Mouse (Mus musculus) spleen, adult 2 months (tissue): Measurements from ENCODE around the gene Sap30bp. TPM values are rescaled to one million over a fixed set of nuclear protein-coding genes. Genes with fewer than 3 reads are reported as not detected.

ENCODE experiments used
- DNase-seq, 2 experiments: peaks; one replicate each; pipeline versions ENCODE4 v3.0.0 to v3.0.0-alpha.2; 2012 to 2021; ENCODE audit warnings: low spot score in 2 of 2, low read depth in 1 of 2
- H3K27ac ChIP-seq: fragments of 200-500 bp; 2 replicates; pipeline ENCODE4 v1.5.1; 2012; ENCODE audit warnings: low read length, inconsistent platforms; ENCODE audit not compliant: insufficient read depth
- H3K27me3 ChIP-seq: fragments of 200-500 bp; 2 replicates; pipeline ENCODE4 v1.6.1; 2012; ENCODE audit warnings: mild to moderate bottlenecking, moderate library complexity, low read length, inconsistent platforms; ENCODE audit not compliant: control insufficient read depth, insufficient read depth
- H3K36me3 ChIP-seq: fragments of 200-500 bp; 2 replicates; pipeline ENCODE4 v1.6.1; 2012; ENCODE audit warnings: mild to moderate bottlenecking, low read length, inconsistent platforms; ENCODE audit not compliant: control insufficient read depth, insufficient read depth
- H3K4me1 ChIP-seq: fragments of 200-500 bp; 2 replicates; pipeline ENCODE4 v1.6.1; 2011; ENCODE audit warnings: inconsistent platforms; ENCODE audit not compliant: control insufficient read depth, insufficient read depth, insufficient read length
- H3K4me3 ChIP-seq: fragments of 200-500 bp; 2 replicates; pipeline ENCODE4 v1.5.1; 2011; ENCODE audit warnings: mild to moderate bottlenecking, inconsistent platforms; ENCODE audit not compliant: insufficient read depth, insufficient read length; ENCODE audit errors: extremely low read depth
- CTCF ChIP-seq: fragments of 200-500 bp; IDR thresholded peaks from 2 replicates; pipeline ENCODE4 v1.5.1; 2011; ENCODE audit warnings: mild to moderate bottlenecking, inconsistent platforms; ENCODE audit not compliant: insufficient read depth, insufficient read length, insufficient replicate concordance; ENCODE audit errors: extremely low read depth
- POLR2A ChIP-seq: fragments of 200-500 bp; IDR thresholded peaks from 2 replicates; pipeline ENCODE4 v1.6.1; 2011; ENCODE audit warnings: low read depth, low read length, inconsistent platforms
- WGBS: fragments of 180-500 bp; shearing (Covaris S2); methylation state at CpG from one replicate; pipeline ENCODE4 v1.1.7; 2018; 5-methylcytosine and 5-hydroxymethylcytosine counted together
- polyA plus RNA-seq: library from polyadenylated mRNA; depleted of rRNA; stranded (reverse); fragments of >200 nt; gene quantifications from 2 replicates; pipeline ENCODE4 v1.2.3, GENCODE M21; 2012; rRNA removed

Sap30bp gene
- polyA plus RNA-seq, 1 experiment, result 19.9 TPM

- WGBS, result 98% methylated on average over 8 of the region's 8 CpGs
- H3K4me3 ChIP-seq, result no peak overlapping the region
- TF ChIP-seq CTCF (no peak), POLR2A (no peak)
- H3K27me3 ChIP-seq, result no peaks in the 10 kb centered on the region
- no peak for DNase-seq
- H3K36me3 ChIP-seq, result peaks cover 3% of the 10 kb centered on the region; the same call in 1 of the 2 replicates
- no peak overlapping the region for H3K27ac ChIP-seq
- H3K4me1 ChIP-seq, result peaks cover 12% of the 10 kb centered on the region
These were observed 77.1 kb downstream of the Sap30bp start for GRCm38 (mm10) chr11:116010146-116010545.

DNA sequence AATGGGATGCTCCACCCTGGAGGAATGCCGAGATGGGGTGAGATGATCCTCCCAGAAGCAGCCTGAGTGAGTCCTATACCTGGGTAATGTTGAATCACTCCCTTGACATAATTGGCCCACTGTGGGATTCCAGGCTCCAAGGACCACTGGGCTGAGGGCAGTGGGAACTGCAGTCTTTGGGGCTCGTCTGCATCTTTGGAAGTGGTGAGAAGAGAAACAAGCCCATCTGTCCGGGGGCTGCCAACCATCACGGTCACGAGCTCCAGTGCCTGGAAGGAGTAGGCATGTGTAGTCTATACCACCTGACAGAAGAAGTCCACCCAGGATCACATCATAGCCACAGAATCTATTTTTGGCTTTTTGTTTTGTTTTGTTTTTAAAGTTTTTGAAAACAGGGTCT is 77.9 kb downstream of the Sap30bp start:
- Histone ChIP-seq H3K4me3 (no peak overlapping the region), H3K4me1 (peaks cover 7% of the 10 kb centered on the region), H3K27me3 (no peaks in the 10 kb centered on the region), H3K36me3 (peaks cover 3% of the 10 kb centered on the region; the same call in 1 of the 2 replicates), H3K27ac (no peak overlapping the region)
- TF ChIP-seq POLR2A (no peak), CTCF (no peak)
- no peak for DNase-seq
- 90% methylated on average over 5 of the region's 5 CpGs for WGBS

DNA sequence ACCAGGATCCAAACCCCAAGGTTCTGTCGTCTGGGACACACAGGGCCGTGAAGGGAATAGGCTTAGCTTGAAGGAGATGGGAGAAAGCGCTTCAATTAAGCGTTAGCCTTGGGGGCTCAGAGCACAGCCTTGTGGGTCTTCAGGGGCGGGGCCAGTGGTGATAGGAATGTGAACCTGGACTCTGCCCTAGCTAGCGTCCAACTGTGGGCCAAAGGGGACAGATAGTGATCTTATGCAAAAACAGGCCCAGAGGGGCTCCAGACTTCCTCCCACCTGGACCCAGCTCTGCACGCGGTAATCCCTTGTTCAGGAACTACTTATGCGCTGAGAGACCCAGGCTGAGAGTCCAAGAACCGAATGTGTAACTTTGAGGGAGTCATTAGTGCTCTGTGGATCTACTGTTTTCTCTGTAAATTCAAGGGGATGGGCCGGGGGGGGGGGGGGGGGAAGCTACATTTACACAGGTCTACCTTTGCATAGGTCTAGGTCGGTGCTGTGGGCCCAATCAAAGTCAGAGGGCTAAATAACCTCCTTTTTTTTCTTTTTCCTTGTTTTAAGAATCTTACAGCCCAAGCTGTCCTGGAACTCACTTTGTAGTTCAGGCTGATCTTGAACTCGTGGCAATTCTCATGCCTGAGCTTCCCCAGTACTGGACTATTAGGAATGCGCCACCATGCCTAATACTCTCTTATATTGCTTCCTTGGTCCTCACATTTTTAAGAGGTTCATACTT is 78.6 kb downstream of the Sap30bp start:
- TF ChIP-seq CTCF (no peak), POLR2A (no peak)
- 42% methylated on average over 14 of the region's 14 CpGs for WGBS
- H3K4me1 ChIP-seq, result peaks cover 7% of the 10 kb centered on the region
- no peak for DNase-seq
- H3K27me3 ChIP-seq, result no peaks in the 10 kb centered on the region
- peak overlapping the region; percentile 44; the same call in 1 of the 2 replicates for H3K27ac ChIP-seq
- peak overlapping the region; percentile 79; the same call in 1 of the 2 replicates for H3K4me3 ChIP-seq
- peaks cover 3% of the 10 kb centered on the region; the same call in 1 of the 2 replicates for H3K36me3 ChIP-seq

- peaks cover 7% of the 10 kb centered on the region for H3K4me1 ChIP-seq
- DNase-seq, result peak; percentile 71 to 88
- peak within 1 kb of the TSS; percentile 44 for H3K27ac ChIP-seq
- H3K36me3 ChIP-seq, result peaks cover 3% of the 10 kb centered on the region; the same call in 1 of the 2 replicates
- under 1% methylated on average over 55 of the region's 55 CpGs for WGBS
- peak within 1 kb of the TSS; percentile 79 for H3K4me3 ChIP-seq
- no peak for TF ChIP-seq CTCF
- peak; percentile 27; the same call in 1 of the 2 replicates for TF ChIP-seq POLR2A
- H3K27me3 ChIP-seq, result no peaks in the 10 kb centered on the region
These were observed 79.3 kb downstream of the Sap30bp start, which contains the start of gene Galk1 for GRCm38 (mm10) chr11:116012262-116012947. Galk1 (minus strand) TSS chr11:116012719.

DNA sequence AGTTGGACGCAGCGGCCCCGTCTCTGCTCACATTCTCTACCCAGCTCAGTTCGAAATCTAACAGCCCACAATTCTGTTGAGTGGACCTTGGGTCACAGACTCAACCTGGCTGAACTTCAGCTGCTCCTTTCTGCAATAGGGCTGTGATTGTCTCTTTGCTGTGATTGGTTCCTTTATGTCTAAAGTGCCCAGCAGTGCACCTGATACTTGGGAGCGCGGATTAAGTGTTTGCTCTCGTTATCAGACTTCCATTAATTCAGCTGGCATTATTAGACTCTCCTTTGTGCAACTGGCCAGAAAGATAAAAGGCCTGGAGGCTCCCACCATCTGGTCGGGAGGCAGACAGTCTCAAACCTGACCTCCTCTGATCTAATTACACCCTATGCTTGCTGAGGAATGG is 81.7 kb downstream of the Sap30bp start:
- Histone ChIP-seq H3K36me3 (peaks cover under 1% of the 10 kb centered on the region; the same call in 1 of the 2 replicates), H3K4me3 (no peak overlapping the region), H3K27ac (no peak overlapping the region), H3K27me3 (no peaks in the 10 kb centered on the region), H3K4me1 (peaks cover 7% of the 10 kb centered on the region)
- no peak for DNase-seq
- WGBS, result 83% methylated on average over 8 of the region's 8 CpGs
- TF ChIP-seq POLR2A, result no peak
- TF ChIP-seq CTCF, result no peak

Other genes starting within 250 kb of the Sap30bp start
- gene Grb2, start 224.7 kb upstream of the Sap30bp start, polyA plus RNA-seq, result 74.4 and 74.7 TPM in 2 replicates
- gene Tmem94, start 167.8 kb upstream of the Sap30bp start, polyA plus RNA-seq, result 42.0 and 56.3 TPM in 2 replicates
- 13.2 and 15.9 TPM in 2 replicates for gene Caskin2, start 119.6 kb upstream of the Sap30bp start, polyA plus RNA-seq
- 30.8 and 42.9 TPM in 2 replicates for gene Tsen54, start 118.6 kb upstream of the Sap30bp start, polyA plus RNA-seq
- 26.1 and 26.7 TPM in 2 replicates for gene Llgl2, start 109.2 kb upstream of the Sap30bp start, polyA plus RNA-seq
- 1.6 and 1.7 TPM in 2 replicates for gene Myo15b, start 74.9 kb upstream of the Sap30bp start, polyA plus RNA-seq
- 5.7 and 8.0 TPM in 2 replicates for gene Smim5, start 33.3 kb upstream of the Sap30bp start, polyA plus RNA-seq
- gene Smim6, start 21.3 kb upstream of the Sap30bp start, polyA plus RNA-seq, result 0.19 and 0.54 TPM in 2 replicates
- 28.7 and 32.1 TPM in 2 replicates for gene Recql5, start 195 bp downstream of the Sap30bp start, polyA plus RNA-seq
- 2.5 and 2.8 TPM in 2 replicates for gene Itgb4, start 41.4 kb downstream of the Sap30bp start, polyA plus RNA-seq
- 30.8 and 39.4 TPM in 2 replicates for gene Galk1, start 79.4 kb downstream of the Sap30bp start, polyA plus RNA-seq
- 161 and 200 TPM in 2 replicates for gene H3f3b, start 94.7 kb downstream of the Sap30bp start, polyA plus RNA-seq
- 37.9 and 64.9 TPM in 2 replicates for gene Unk, start 97.0 kb downstream of the Sap30bp start, polyA plus RNA-seq
- gene Unc13d, start 144.7 kb downstream of the Sap30bp start, polyA plus RNA-seq, result 49.4 and 65.0 TPM in 2 replicates
- 135 and 162 TPM in 2 replicates for gene Wbp2, start 153.7 kb downstream of the Sap30bp start, polyA plus RNA-seq
- gene Trim47, start 193.9 kb downstream of the Sap30bp start, polyA plus RNA-seq, result 19.4 and 26.1 TPM in 2 replicates
- gene Trim65, start 197.8 kb downstream of the Sap30bp start, polyA plus RNA-seq, result 23.7 and 26.0 TPM in 2 replicates
- gene Mrpl38, start 205.6 kb downstream of the Sap30bp start, polyA plus RNA-seq, result 37.3 and 40.3 TPM in 2 replicates
- gene Fbf1, start 234.9 kb downstream of the Sap30bp start, polyA plus RNA-seq, result 13.3 and 14.0 TPM in 2 replicates